Mouse (Mus musculus) fat pad, adult 2 months (tissue): ENCODE data around the gene Ampd1.

Experiments used
- DNase-seq: peaks from one replicate; pipeline ENCODE4 v3.0.0-alpha.2; 2011; ENCODE audit warnings: low read depth, low spot score; ENCODE audit errors: extremely low read depth

Ampd1 gene

GRCm38 (mm10) chr3:103073771-103074170, at the start of gene Ampd1:
Gene Ampd1, plus strand, starts transcription at chr3:103074014.
- no peak for DNase-seq

DNA sequence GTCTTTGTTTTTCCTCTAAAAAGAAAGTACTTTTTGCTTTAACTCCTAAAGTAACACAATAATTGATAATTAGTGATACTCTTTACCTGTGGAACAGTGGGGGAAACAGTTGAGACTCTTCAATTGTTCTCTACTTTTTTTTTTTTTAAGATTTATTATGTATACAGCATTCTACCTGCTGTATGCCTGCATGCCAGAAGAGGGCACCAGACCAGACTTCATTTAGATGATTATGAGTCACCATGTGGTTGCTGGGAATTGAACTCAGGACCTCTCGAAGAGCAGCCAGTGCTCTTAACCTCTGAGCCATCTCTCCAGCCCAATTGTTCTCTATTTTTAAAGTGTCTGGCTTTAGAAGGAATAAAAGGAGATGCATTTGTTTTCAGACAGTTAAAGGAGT, 47.6 kb upstream of the Ampd1 start:
- no peak for DNase-seq

DNA sequence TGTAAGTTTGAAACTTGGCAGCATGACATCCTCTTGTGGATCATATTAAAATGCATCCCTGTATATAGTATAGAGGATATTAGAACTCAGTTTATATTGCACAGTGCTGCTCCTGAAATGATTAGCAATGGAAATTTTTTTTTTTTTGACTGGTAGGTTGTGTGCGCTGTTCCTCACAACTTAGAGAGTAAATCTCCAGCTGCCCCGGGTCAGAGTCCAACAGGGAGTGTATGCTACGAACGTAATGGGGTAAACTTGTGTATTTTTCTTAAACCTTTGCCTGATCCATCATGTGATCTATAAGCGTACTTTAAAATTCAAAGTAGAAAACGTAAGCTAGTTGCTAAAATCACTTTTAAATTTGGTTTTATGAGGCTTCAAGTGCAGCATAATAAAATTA, 33.5 kb upstream of the Ampd1 start:
- DNase-seq, result no peak

GRCm38 (mm10) chr3:103040861-103041379, 32.9 kb upstream of the Ampd1 start:
- no peak for DNase-seq

DNA sequence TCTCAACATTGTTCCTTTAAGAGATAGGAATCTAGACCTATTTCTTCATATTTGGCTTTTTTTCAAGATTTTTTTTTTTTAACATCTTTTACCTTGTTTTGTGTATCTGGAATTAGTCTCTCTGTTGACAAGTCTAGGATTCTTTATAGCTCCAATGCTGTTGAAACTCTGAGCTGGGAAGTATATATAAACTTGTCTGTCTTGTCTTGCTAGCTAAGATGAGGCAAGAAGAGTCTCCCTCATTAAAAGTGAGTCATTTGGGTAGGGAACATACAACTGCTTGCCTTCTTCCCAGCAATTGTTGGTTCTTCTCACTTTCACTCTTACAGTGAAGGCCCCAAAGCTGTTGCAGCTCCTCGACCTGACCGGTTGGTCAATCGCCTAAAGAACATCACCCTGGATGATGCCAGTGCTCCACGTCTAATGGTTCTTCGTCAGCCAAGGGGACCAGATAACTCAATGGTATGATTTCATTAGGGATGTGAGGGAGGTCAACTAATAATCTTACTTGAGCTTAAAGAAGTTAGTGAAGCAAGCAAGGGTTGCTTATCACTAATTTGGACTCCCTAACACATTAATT, 17.7 kb upstream of the Ampd1 start:
- peak; percentile 69 for DNase-seq

DNA sequence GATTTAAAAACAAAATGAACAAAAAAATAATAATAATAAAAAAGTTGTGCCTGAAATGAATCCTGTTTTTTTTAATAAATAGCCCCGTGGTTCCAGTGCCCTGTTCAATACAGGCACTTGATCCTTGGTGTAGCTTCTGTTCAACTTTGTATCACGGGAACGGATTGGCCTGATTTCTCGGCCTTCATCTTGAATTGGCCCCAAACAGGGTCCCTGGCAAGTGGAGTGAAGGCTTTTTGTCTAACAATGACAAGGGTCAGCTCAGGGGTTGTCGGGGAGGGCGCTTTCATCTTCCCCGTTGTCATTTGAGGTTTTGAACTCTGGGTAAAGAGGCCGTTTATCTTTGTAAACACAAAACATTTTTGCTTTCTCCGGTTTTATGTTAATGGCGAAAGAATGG, 16.1 kb upstream of the Ampd1 start:
- no peak for DNase-seq

- no peak for DNase-seq
Measured at GRCm38 (mm10) chr3:103058207-103059157, 15.3 kb upstream of the Ampd1 start, which contains the start of gene Nras. Gene Nras, plus strand, starts transcription at chr3:103058285.

GRCm38 (mm10) chr3:103066927-103067326, 6.9 kb upstream of the Ampd1 start:
- DNase-seq, result no peak

DNA sequence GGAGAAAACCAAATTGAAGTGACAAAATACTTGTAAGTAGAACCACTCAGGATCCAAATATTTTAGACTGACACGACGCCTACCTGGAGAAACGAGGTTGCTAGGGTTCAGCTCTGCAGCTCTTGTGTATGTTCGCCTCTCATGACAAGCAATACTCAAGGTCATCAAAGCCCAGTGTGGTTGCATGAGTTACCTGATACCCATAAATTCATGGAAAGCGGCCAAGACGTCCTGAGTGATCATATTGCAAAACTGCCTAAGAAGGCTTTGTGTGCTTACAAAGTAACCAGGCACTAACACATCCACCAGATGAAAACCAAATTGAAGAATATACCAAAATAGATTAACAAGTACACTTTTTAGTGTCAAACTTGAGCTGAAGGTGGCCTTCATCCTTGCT, 4.8 kb upstream of the Ampd1 start:
- DNase-seq, result peak; percentile 49

DNA sequence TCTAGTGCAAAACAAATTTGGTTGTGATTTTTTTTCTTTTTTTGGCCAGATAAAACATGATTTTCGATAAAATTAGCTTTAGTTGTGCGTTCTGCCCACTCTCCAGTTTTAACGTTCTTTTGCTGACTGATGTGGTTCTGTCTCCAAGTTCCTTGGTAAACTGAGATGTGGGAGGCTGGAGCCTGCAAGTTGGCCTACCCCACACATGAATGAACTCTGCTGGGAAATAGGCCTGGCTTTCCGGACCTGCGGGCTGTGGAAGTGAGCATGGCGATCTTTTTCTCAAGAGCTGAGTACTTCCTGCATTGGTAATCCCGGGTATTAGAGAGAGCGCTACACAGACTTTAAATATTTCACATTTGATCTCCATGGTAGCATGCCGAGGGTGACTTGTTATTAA, 2.1 kb downstream of the Ampd1 start:
- no peak for DNase-seq

DNA sequence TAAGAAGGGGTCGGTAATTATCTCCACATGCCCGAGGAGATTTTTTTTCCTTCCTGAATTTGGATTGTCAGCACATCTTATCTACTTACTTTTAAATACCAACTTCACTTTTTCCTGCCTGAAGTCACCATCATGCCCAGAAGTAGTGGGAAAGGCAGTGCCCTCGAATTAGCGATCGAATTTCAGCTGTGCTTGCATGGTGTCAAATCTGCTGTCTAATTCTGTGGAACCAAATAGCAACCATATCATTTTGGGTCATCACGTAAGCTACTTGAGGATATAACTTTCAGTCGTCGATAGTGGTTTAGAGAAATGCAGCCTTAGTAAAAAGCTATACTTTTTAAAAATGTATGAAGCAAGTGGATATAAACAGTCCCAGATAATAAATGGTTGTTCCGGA, 2.7 kb downstream of the Ampd1 start:
- no peak for DNase-seq

DNA sequence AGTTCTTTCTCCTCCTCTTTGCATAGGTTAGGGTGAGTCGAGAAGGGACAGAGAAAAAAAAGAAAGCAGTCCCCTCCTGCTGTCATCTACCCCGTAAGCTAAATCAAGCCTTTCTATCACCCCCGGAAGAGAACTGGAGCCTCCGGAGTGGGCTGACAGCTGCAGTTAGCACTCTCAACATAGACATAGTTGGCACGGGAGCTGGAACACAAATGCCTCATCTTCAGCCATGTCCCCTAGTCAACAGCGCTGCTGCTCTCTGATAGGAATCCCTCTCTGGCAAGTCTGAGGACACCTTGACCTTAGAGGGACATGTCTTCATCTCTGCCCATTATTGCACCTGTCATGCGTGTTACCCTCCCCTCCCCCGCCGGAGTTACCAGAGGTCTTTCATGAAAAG, 5.5 kb downstream of the Ampd1 start:
- DNase-seq, result no peak

- no peak for DNase-seq
Measured at GRCm38 (mm10) chr3:103081051-103081450, 7.2 kb downstream of the Ampd1 start.

- DNase-seq, result no peak
Measured at GRCm38 (mm10) chr3:103081861-103082453, 8.1 kb downstream of the Ampd1 start.

DNA sequence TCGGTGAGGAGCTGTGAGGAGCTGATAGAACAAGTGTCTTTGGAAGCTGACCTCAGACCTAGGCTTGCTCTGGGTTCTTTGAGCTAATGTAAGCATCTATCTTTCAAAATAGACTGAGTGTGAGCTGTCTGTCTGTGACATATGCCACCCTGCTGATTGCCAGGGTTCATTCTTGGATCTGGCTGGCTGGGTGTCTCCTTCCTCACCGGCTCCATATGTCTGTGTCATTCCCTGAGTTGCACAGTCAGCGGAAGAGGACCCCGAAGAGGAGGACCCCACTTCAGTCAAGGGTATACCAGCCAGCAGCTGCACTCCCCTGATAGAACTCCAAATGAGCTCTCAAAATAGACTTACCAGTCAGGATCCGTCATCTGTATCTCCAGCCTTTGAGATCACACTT, 8.9 kb downstream of the Ampd1 start:
- no peak for DNase-seq

- DNase-seq, result no peak
Measured at GRCm38 (mm10) chr3:103085986-103086385, 12.2 kb downstream of the Ampd1 start.

DNA sequence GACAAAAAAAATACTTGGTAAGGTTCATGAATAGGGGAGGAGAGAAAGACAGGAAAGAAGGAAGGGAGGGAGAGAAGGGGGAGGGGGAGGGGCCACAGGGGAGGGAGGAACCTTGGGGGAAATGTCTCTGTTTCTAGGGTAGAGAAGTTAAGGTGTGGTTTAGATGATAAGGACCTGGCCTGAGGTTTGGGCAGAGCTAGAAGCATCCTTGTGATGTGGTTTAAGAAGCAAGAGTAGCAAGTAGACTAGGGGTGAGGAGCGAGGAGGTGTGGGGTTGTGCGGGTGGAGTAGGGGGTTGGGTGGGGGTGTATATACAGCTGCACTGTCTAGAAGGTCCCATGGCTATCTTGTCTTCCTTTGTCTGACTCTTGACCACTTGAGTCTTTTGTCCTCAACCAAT, 17.9 kb downstream of the Ampd1 start:
- DNase-seq, result no peak

DNA sequence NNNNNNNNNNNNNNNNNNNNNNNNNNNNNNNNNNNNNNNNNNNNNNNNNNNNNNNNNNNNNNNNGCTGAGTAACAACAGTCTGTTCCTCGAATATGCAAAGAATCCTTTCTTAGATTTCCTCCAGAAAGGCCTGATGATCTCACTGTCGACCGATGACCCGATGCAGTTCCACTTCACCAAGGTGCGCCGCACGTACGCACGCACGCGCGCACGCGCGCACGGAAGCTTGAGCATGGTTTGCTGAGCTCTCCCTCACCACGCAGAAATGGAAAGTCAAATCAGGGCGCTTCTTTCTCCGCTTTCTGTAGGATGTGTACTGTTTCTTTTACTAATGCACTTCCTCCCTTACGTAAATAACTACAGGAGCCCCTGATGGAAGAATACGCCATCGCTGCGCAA, 24.8 kb downstream of the Ampd1 start:
- no peak for DNase-seq

GRCm38 (mm10) chr3:103099667-103100066, 25.9 kb downstream of the Ampd1 start:
- no peak for DNase-seq

- DNase-seq, result no peak
Measured at GRCm38 (mm10) chr3:103100735-103101134, 26.9 kb downstream of the Ampd1 start.

DNA sequence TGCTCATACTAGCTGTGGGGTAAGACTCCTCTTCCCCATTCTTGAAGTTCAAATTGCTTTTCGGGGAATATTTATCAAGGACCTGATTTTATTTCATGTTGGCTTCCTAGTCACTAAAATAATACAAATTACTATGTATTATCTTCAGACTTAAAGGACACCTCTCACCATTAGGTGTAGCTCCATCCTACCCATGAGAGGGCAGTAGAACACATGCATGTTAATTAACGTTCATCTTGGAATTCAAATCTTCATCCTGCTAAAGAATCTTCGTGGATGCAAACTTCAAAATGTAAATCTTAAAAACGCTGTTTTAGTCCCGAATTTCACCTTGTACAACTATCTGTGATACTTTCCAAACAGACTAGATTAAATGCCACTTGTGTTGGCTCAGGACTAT, 27.4 kb downstream of the Ampd1 start:
- DNase-seq, result no peak

DNA sequence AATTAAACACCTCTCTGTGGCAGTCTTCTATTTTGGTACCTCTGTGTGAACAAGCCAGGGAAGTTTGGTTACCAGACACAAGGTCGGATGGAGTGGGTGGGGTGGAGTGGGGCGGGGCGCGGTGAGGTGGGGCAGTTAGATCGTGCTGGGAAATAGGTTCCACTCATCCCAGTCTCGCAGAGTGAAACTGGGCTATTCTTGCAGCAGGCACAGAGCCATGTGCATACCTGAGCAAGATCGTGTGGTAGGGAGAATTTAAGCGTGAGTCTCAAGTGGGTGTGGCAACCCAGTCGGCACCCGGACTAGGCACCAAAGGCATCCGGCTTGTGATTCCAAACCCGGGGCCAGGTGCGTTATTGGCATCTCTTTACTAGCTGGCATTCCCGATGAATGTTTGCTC, 28.1 kb downstream of the Ampd1 start:
- DNase-seq, result no peak
